Mouse (Mus musculus) megakaryocyte, embryonic 14.5 days (primary cell): Measurements from ENCODE around the gene Parm1.

Source experiments
- FLI1 ChIP-seq: IDR thresholded peaks from 2 replicates; pipeline ENCODE4 v1.6.1; 2012; ENCODE audit warnings: low read length, inconsistent platforms, mixed read lengths
- GATA1 ChIP-seq: IDR thresholded peaks from 3 replicates; pipeline ENCODE4 v1.6.1; 2012; ENCODE audit warnings: mixed read lengths, low read length, inconsistent platforms, borderline replicate concordance

DNA sequence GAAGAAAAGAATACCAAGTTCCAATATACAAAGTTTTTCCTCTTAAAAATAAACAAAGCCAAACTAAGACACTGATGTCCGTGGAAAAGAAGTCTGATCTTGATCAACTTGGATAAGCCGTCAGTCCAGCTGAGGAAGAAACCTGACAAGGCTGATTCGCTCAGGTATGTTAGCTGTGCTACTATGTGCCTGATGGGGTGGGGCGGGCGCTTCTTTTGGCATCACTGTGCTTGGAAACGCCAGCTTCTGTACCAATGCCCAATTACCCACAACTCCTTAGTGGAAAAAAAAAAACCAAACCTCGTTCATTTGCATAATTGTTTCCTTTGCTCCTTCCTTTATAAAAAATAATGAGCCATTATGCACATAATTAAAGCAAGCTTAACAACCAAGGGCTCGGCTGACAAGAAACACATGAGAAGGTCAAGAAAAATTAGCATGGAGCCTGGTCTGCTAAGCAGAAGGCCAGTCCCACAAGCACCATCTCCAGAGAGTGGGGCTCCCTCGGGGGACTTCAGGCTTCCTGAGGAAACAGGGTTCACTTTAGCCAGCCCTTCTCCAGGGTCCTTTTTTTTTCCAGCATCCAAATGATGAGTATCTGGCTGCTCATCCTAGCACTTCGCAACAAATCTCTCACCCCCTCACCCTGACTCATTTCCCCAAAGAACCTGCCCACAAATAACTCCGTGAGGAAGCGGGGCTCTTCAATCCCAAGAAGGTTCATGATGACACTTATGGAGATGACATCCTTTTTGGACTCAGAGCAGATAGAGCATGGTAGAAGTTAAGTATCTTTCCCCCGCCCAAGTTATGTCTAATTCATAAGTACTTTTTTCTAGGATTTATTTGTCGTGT is 135.9 kb downstream of the Parm1 start:
- TF ChIP-seq GATA1 (no peak), FLI1 (no peak)
